Mouse (Mus musculus) liver, embryonic 16.5 days (tissue): ENCODE data around the gene Gm8020. TPM values are rescaled to one million over a fixed set of nuclear protein-coding genes. Genes with fewer than 3 reads are reported as not detected.
"Not testable (repeated sequence)": the region's sequence is repeated elsewhere in the genome, so short reads cannot be mapped to it uniquely, and the experiment has no call there.

Source experiments
- ATAC-seq: fragments of 200-750 bp; cut with Nextera tagmentation; 2 replicates; pipeline ENCODE4 v1.8.0; 2017; ENCODE audit warnings: low read depth, mild to moderate bottlenecking, moderate number of reproducible peaks, moderate library complexity
- H3K27ac ChIP-seq: fragments of 300-500 bp; sonication (generic); 2 replicates; pipeline ENCODE4 v1.5.1; 2014; ENCODE audit warnings: mild to moderate bottlenecking, low read length
- H3K27me3 ChIP-seq: fragments of 300-500 bp; sonication (generic); 2 replicates; pipeline ENCODE4 v1.6.1; 2014; ENCODE audit warnings: low read depth, low read length, mixed read lengths; ENCODE audit not compliant: control insufficient read depth, insufficient read depth
- H3K36me3 ChIP-seq: fragments of 300-500 bp; sonication (generic); 2 replicates; pipeline ENCODE4 v1.6.1; 2014; ENCODE audit warnings: mild to moderate bottlenecking; ENCODE audit not compliant: control insufficient read depth, insufficient read depth
- H3K4me1 ChIP-seq: fragments of 300-500 bp; sonication (generic); 2 replicates; pipeline ENCODE4 v1.6.1; 2014; ENCODE audit warnings: low read depth, low read length, mixed read lengths; ENCODE audit not compliant: control insufficient read depth
- H3K4me2 ChIP-seq: fragments of 300-500 bp; sonication (generic); 2 replicates; pipeline ENCODE4 v1.6.1; 2014; ENCODE audit warnings: low read depth, low read length, mixed read lengths
- H3K4me3 ChIP-seq: fragments of 300-500 bp; sonication (generic); 2 replicates; pipeline ENCODE4 v1.5.1; 2014; ENCODE audit warnings: low read depth, mild to moderate bottlenecking, low read length
- H3K9ac ChIP-seq: fragments of 300-500 bp; sonication (generic); 2 replicates; pipeline ENCODE4 v1.6.1; 2014; ENCODE audit warnings: low read depth, low read length
- H3K9me3 ChIP-seq: fragments of 300-500 bp; sonication (generic); replicated peaks from 2 replicates; pipeline ENCODE4 v1.6.1; 2016; ENCODE audit warnings: low read length; ENCODE audit not compliant: control insufficient read depth
- WGBS: fragments of 180-500 bp; shearing (Covaris S2); extraction: QIAGEN DNeasy Blood & Tissue Kit; methylation state at CpG from one replicate; pipeline ENCODE4 v1.1.7; 2014; ENCODE audit not compliant: insufficient replicate concordance; 5-methylcytosine and 5-hydroxymethylcytosine counted together
- polyA plus RNA-seq: library from polyadenylated mRNA; unstranded; fragments of >200 nt; fragmentation: Nextera tagmentation; extraction: Ambion mirVana; gene quantifications from 2 replicates; pipeline ENCODE4 v1.2.1, GENCODE M21; 2015

Gm8020 gene
- not detected in 2 replicates for polyA plus RNA-seq

DNA sequence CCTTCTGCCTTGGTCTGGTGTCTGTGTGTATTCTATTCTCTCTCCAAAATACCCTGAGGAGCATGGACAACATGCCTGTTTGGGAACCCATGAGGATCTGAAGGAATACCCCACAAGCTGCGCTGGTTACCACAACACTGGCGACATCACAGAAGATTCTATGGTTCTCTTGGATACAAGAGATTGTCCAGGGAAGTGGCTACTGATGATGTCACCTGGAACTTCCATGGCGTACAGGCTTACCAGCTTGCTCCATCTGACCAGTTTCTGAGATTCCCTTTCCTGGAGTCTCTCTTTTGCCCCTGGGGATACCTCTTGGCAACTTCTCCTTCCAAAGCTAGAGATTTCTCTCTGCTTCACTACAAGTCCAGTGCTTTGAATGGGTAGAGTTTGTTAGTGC is at the start of gene Gm8020:
Gene Gm8020 (minus strand): TSS at position 101 of the 400 bp plus-strand sequence.
- H3K4me3 ChIP-seq, H3K27ac ChIP-seq, ATAC-seq, H3K9me3 ChIP-seq, H3K4me2 ChIP-seq, H3K36me3 ChIP-seq, H3K27me3 ChIP-seq, H3K9ac ChIP-seq, H3K4me1 ChIP-seq: not testable (repeated sequence)
- 75% methylated on average over 1 of the region's 3 CpGs for WGBS

- not testable (repeated sequence) for H3K4me3 ChIP-seq, ATAC-seq, H3K27ac ChIP-seq, H3K27me3 ChIP-seq, H3K36me3 ChIP-seq, H3K4me2 ChIP-seq, H3K9ac ChIP-seq, H3K9me3 ChIP-seq, H3K4me1 ChIP-seq
- whole genome bisulfite sequencing: 10% methylated on average over 21 of the region's 31 CpGs
Measured at GRCm38 (mm10) chr14:42543170-42543701, 41.1 kb upstream of the Gm8020 start.

- not testable (repeated sequence) for H3K36me3 ChIP-seq
- WGBS: 16% methylated on average over 14 of the region's 29 CpGs
Measured at GRCm38 (mm10) chr14:42542316-42543169, 40.4 kb upstream of the Gm8020 start.

DNA sequence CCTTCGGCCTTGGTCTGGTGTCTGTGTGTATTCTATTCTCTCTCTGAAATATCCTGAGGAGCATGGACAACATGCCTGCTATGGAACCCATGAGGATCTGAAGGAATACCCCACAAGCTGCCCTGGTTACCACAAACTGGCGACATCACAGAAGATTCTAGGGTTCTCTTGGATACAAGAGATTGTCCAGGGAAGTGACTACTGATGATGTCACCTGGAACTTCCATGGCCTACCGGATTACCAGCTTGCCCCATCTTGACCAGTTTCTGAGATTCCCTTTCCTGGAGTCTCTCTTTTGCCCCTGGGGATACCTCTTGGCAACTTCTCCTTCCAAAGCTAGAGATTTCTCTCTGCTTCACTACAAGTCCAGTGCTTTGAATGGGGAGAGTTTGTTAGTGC is 22.0 kb upstream of the Gm8020 start, which contains the start of gene Gm8024:
Gene Gm8024 (minus strand): TSS at position 101 of the 400 bp plus-strand sequence.
- 73% methylated on average over 1 of the region's 3 CpGs for WGBS
- H3K27ac ChIP-seq, H3K4me2 ChIP-seq, H3K4me1 ChIP-seq, H3K27me3 ChIP-seq, H3K4me3 ChIP-seq, H3K9me3 ChIP-seq, ATAC-seq, H3K9ac ChIP-seq, H3K36me3 ChIP-seq: not testable (repeated sequence)

More at GRCm38 (mm10) chr14:42542316-42543169, 40.4 kb upstream of the Gm8020 start:
- not testable (repeated sequence) for H3K9me3 ChIP-seq, H3K27ac ChIP-seq, H3K4me2 ChIP-seq, H3K4me3 ChIP-seq, H3K4me1 ChIP-seq, ATAC-seq, H3K9ac ChIP-seq, H3K27me3 ChIP-seq

DNA sequence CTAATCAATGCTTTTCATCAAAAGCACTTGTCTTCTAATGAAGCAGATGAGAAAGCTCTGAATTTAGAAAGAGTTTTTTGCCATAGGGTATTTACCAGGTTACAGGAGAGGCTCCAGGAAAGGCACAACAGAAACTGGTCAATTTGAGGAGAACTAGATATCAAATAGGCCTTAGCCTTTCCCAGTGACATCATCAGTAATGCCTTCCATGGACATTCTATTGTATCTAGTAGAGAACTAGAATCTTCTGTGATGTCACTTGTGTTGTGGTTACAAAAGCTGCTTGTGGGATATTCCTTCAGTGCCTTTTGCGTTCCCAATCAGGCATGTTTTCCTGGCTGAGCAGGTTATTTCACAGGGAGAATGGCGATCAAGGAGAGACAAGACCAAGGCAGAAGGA is 38.6 kb downstream of the Gm8020 start, which contains the start of gene Gm8011:
Gene Gm8011 (plus strand): TSS at position 301 of the 400 bp plus-strand sequence.
- H3K9ac ChIP-seq, H3K9me3 ChIP-seq, H3K4me3 ChIP-seq, H3K36me3 ChIP-seq, H3K4me1 ChIP-seq, ATAC-seq, H3K4me2 ChIP-seq, H3K27ac ChIP-seq, H3K27me3 ChIP-seq: not testable (repeated sequence)
- 27% methylated on average over 2 of the region's 2 CpGs for WGBS

Other genes with a start within 250 kb of the Gm8020 start
- gene Gm17026, start 242.3 kb downstream of the Gm8020 start, polyA plus RNA-seq: not detected in 2 replicates
- gene Gm9611, start 205.0 kb downstream of the Gm8020 start, polyA plus RNA-seq: not detected in 2 replicates
- gene Gm7995, start 192.1 kb downstream of the Gm8020 start, polyA plus RNA-seq: not detected in 2 replicates
- not detected in 2 replicates for gene Gm8005, start 62.7 kb downstream of the Gm8020 start, polyA plus RNA-seq
- gene Gm8011, start 38.5 kb downstream of the Gm8020 start, polyA plus RNA-seq: not detected in 2 replicates
- not detected in 2 replicates for gene Gm8024, start 21.9 kb upstream of the Gm8020 start, polyA plus RNA-seq
- gene Gm17124, start 97.5 kb upstream of the Gm8020 start, polyA plus RNA-seq: not detected in 2 replicates
- not detected in 2 replicates for gene Gm3633, start 139.6 kb upstream of the Gm8020 start, polyA plus RNA-seq
- gene Gm10378, start 153.6 kb upstream of the Gm8020 start, polyA plus RNA-seq: not detected in 2 replicates